Mouse (Mus musculus): ENCODE measurements around the gene Brca1. TPM values are rescaled to one million over a fixed set of nuclear protein-coding genes. Genes with fewer than 3 reads are reported as not detected.

The Brca1 gene
- polyA plus RNA-seq, 2 experiments: 8.6 to 14.0 TPM

DNA sequence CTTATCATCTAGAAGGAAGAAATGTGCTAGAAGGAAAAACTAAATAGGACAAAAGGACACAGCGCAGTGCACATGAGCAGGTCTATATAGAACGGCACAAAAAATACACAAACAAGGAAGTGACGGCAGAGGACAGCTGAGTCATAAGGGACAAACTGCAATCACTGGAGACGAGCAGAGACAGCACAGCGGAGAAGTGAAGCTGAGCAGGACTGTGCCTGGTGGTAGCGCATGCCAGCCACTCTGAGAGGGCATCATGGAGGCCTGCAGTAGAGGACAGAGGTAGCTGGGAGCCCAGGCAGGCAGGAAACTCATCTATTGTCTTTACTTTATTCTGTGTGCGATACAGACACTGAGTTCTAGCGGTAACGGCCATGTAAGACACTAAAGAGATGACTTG is 8.2 kb downstream of the Brca1 start:
- 76% methylated on average over 9 of the region's 9 CpGs for WGBS (ENCODE audit: insufficient replicate concordance)
- DNase-seq (ENCODE audit: low read depth in 3 of 3, low spot score in 3 of 3): no peak
- no peak overlapping the region for H3K9ac ChIP-seq (replicated peaks)

DNA sequence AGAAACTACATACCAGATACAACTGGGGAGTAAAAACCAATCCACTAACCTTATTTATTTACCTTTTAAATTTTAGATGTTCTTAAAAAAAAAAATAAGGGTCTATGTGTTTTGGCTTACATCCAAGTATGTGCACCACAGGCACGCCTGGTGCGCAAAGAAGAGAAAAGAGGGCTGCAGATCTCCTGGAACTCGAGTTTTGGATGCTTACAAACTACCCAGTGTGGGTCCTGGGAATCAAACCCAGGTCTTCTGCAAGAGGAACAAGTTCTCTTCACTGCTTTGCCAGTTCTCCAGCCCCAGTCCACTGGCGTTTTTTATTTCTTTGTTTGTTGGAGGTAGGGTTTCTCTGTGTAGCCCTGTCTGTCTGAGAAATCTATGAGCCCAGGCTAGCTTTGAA is 25.1 kb downstream of the Brca1 start:
- H3K36me3 ChIP-seq (replicated peaks; ENCODE audit: control insufficient read depth, insufficient read depth, low read depth): peaks cover 82% of the 10 kb centered on the region
- WGBS (ENCODE audit: insufficient replicate concordance): 81% methylated on average over 4 of the region's 4 CpGs
- H3K4me1 ChIP-seq (replicated peaks; ENCODE audit: control insufficient read depth in 2 of 2, insufficient read depth in 2 of 2, low read length in 1 of 2): no peaks in the 10 kb centered on the region; a peak in 1 of 4 replicates
- H3K9me3 ChIP-seq (ENCODE audit: control insufficient read depth, low read length): no peaks in the 10 kb centered on the region
- ATAC-seq (ENCODE audit: insufficient read depth) (no peak), DNase-seq (ENCODE audit: low read depth in 3 of 3, low spot score in 3 of 3) (no peak)
- H3K4me2 ChIP-seq (ENCODE audit: low read depth): no peak overlapping the region
- H3K9ac ChIP-seq (replicated peaks): no peak overlapping the region
- TF ChIP-seq EP300 (IDR thresholded peaks at IDR 0.05; ENCODE audit: low read depth): no peak
- TF ChIP-seq CTCF (IDR thresholded peaks at IDR 0.05; ENCODE audit: low read depth): no peak
- no peak overlapping the region for H3K27ac ChIP-seq
- H3K4me3 ChIP-seq (ENCODE audit: insufficient read depth in 1 of 2, low read depth in 2 of 2, low read length in 2 of 2): no peak overlapping the region
- H3K27me3 ChIP-seq (ENCODE audit: control insufficient read depth, insufficient read depth, low read length): no peaks in the 10 kb centered on the region

More for the DNA sequence above, 8.2 kb downstream of the Brca1 start:
- TF ChIP-seq EP300 (IDR thresholded peaks at IDR 0.05; ENCODE audit: low read depth) (no peak), CTCF (IDR thresholded peaks at IDR 0.05; ENCODE audit: low read depth) (no peak)
- Histone ChIP-seq H3K9me3 (ENCODE audit: control insufficient read depth, low read length) (no peaks in the 10 kb centered on the region), H3K4me3 (ENCODE audit: insufficient read depth in 1 of 2, low read depth in 2 of 2, low read length in 2 of 2) (no peak overlapping the region), H3K27ac (no peak overlapping the region), H3K36me3 (replicated peaks; ENCODE audit: control insufficient read depth, insufficient read depth, low read depth) (peaks cover 57% of the 10 kb centered on the region), H3K4me2 (ENCODE audit: low read depth) (no peak overlapping the region), H3K27me3 (ENCODE audit: control insufficient read depth, insufficient read depth, low read length) (no peaks in the 10 kb centered on the region), H3K4me1 (replicated peaks; ENCODE audit: control insufficient read depth in 2 of 2, insufficient read depth in 2 of 2, low read length in 1 of 2) (no peaks in the 10 kb centered on the region)
- no peak for ATAC-seq (ENCODE audit: insufficient read depth)

DNA sequence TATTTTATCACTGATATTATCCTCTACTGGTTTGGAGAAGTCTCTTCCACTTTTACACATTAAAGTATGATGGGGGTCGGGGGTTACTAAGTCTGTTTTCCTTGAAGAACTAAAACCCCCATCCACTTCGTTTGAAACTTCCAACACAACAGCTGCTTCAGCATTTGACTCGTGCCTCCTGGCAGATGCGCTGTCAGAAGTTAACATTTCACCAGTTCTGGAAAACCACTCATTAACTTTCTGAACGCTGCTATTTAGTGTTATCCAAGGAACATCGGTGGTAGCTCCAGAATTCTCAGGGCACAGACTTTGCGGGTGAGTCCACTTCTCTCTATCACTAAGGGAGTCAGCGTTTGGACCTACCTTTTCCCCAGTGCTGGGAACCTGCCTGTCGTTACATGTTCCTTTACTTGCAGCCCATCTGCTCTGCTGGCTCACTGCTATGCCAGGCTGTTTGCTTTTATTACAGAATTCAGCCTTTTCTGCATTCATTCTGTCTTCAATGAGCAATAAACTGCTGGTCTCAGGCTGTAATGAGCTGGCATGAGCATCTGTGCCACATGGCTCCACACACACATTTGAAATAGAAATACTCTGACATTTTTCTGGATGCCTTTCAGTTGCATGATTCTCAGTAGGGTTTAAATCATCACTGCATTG is 25.7 kb downstream of the Brca1 start:
- Histone ChIP-seq H3K4me3 (ENCODE audit: insufficient read depth in 1 of 2, low read depth in 2 of 2, low read length in 2 of 2) (no peak overlapping the region), H3K4me1 (replicated peaks; ENCODE audit: control insufficient read depth in 2 of 2, insufficient read depth in 2 of 2, low read length in 1 of 2) (no peaks in the 10 kb centered on the region; a peak in 1 of 4 replicates), H3K27ac (no peak overlapping the region), H3K9me3 (ENCODE audit: control insufficient read depth, low read length) (no peaks in the 10 kb centered on the region), H3K36me3 (replicated peaks; ENCODE audit: control insufficient read depth, insufficient read depth, low read depth) (peaks cover 76% of the 10 kb centered on the region), H3K4me2 (ENCODE audit: low read depth) (no peak overlapping the region), H3K9ac (replicated peaks) (no peak overlapping the region), H3K27me3 (ENCODE audit: control insufficient read depth, insufficient read depth, low read length) (no peaks in the 10 kb centered on the region)
- TF ChIP-seq EP300 (IDR thresholded peaks at IDR 0.05; ENCODE audit: low read depth) (no peak), CTCF (IDR thresholded peaks at IDR 0.05; ENCODE audit: low read depth) (no peak)
- ATAC-seq (ENCODE audit: insufficient read depth): no peak
- WGBS (ENCODE audit: insufficient replicate concordance): 89% methylated on average over 9 of the region's 9 CpGs
- DNase-seq (ENCODE audit: low read depth in 3 of 3, low spot score in 3 of 3): no peak

DNA sequence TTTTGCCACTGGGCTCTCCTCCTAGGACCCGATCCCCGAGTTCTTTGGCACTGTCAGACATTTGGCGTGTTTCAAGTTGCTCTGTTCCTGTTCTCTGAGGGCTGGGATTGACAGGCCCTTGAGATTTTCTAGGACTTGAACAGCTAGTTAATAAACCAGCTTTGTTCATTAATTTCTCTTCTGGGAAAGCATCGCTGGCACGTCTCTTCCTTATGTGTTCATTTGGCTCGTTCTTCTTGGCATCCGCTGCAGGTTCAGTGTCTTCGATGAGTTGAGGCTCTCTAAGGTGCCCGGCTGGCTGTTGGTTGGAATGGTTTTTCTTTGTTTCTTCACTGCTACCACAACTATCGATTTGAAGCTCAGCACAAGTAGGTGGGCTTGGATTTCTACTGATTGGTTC is 26.7 kb downstream of the Brca1 start:
- TF ChIP-seq EP300 (IDR thresholded peaks at IDR 0.05; ENCODE audit: low read depth) (no peak), CTCF (IDR thresholded peaks at IDR 0.05; ENCODE audit: low read depth) (no peak)
- Histone ChIP-seq H3K27me3 (ENCODE audit: control insufficient read depth, insufficient read depth, low read length) (no peaks in the 10 kb centered on the region), H3K9ac (replicated peaks) (no peak overlapping the region), H3K27ac (no peak overlapping the region), H3K4me2 (ENCODE audit: low read depth) (no peak overlapping the region), H3K36me3 (replicated peaks; ENCODE audit: control insufficient read depth, insufficient read depth, low read depth) (peaks cover 72% of the 10 kb centered on the region), H3K4me3 (ENCODE audit: insufficient read depth in 1 of 2, low read depth in 2 of 2, low read length in 2 of 2) (no peak overlapping the region), H3K9me3 (ENCODE audit: control insufficient read depth, low read length) (no peaks in the 10 kb centered on the region), H3K4me1 (replicated peaks; ENCODE audit: control insufficient read depth in 2 of 2, insufficient read depth in 2 of 2, low read length in 1 of 2) (no peaks in the 10 kb centered on the region; a peak in 1 of 4 replicates)
- 90% methylated on average over 10 of the region's 10 CpGs for WGBS (ENCODE audit: insufficient replicate concordance)
- ATAC-seq (ENCODE audit: insufficient read depth): no peak
- no peak for DNase-seq (ENCODE audit: low read depth in 3 of 3, low spot score in 3 of 3)

DNA sequence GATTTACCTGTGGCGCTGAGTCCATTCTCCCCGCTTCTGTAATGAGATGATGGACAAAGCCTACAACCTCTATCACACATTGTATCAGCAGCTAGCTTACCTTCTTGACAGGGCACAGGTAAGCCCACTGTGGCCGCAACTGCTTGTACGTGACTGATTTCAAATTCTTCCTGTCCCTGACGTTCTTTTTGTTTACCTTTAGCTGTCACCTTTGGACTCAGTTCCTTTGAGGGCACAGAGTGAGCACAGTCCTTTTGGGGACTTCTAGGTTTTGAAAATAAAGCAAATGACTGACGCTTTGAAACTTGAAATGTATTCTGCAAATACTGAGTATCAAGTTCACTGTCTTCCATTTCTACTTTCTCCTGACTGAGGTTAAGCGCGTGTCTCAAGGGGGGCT is 27.3 kb downstream of the Brca1 start:
- H3K4me1 ChIP-seq (replicated peaks; ENCODE audit: control insufficient read depth in 2 of 2, insufficient read depth in 2 of 2, low read length in 1 of 2): peaks cover 0 to 3% of the 10 kb centered on the region in 2 experiments; a peak in 1 of 4 replicates
- no peaks in the 10 kb centered on the region for H3K9me3 ChIP-seq (ENCODE audit: control insufficient read depth, low read length)
- no peak overlapping the region for H3K4me2 ChIP-seq (ENCODE audit: low read depth)
- no peak for TF ChIP-seq EP300 (IDR thresholded peaks at IDR 0.05; ENCODE audit: low read depth)
- no peak for TF ChIP-seq CTCF (IDR thresholded peaks at IDR 0.05; ENCODE audit: low read depth)
- ATAC-seq (ENCODE audit: insufficient read depth) (no peak), DNase-seq (ENCODE audit: low read depth in 3 of 3, low spot score in 3 of 3) (no peak)
- peaks cover 71% of the 10 kb centered on the region for H3K36me3 ChIP-seq (replicated peaks; ENCODE audit: control insufficient read depth, insufficient read depth, low read depth)
- no peak overlapping the region for H3K4me3 ChIP-seq (ENCODE audit: insufficient read depth in 1 of 2, low read depth in 2 of 2, low read length in 2 of 2)
- H3K9ac ChIP-seq (replicated peaks): no peak overlapping the region
- no peak overlapping the region for H3K27ac ChIP-seq
- H3K27me3 ChIP-seq (ENCODE audit: control insufficient read depth, insufficient read depth, low read length): no peaks in the 10 kb centered on the region
- WGBS (ENCODE audit: insufficient replicate concordance): 85% methylated on average over 8 of the region's 8 CpGs
